Mouse (Mus musculus) hematopoietic stem cell, adult 5-6 weeks (primary cell): Measurements from ENCODE around the gene Hspb11. TPM values are rescaled to one million over a fixed set of nuclear protein-coding genes. Genes with fewer than 3 reads are reported as not detected.

Experiments
- ATAC-seq, 2 experiments: fragments of 125-278 bp in 1 of 2; replicated peaks in 1 of 2; 2 replicates each; pipeline ENCODE4 v1.8.0; 2016 to 2017; ENCODE audit warnings: inconsistent platforms in 2 of 2, mild to moderate bottlenecking in 2 of 2, moderate number of reproducible peaks in 2 of 2, low read depth in 1 of 2, moderate TSS enrichment in 1 of 2; ENCODE audit not compliant: low FRiP score in 2 of 2, poor library complexity in 2 of 2, severe bottlenecking in 2 of 2, insufficient read depth in 1 of 2, low TSS enrichment in 1 of 2
- total RNA-seq: library from RNA; stranded (forward); fragments of 172-1452, 232-1000 nt; gene quantifications from 2 replicates; pipeline ENCODE4 v1.2.3, GENCODE M21; 2017

Gene Hspb11
- total RNA-seq, 1 experiment from 2014 or later: 27.2 TPM

GRCm38 (mm10) chr4:107298071-107298606 lies 44.7 kb downstream of the Hspb11 start:
- no peak for ATAC-seq

DNA sequence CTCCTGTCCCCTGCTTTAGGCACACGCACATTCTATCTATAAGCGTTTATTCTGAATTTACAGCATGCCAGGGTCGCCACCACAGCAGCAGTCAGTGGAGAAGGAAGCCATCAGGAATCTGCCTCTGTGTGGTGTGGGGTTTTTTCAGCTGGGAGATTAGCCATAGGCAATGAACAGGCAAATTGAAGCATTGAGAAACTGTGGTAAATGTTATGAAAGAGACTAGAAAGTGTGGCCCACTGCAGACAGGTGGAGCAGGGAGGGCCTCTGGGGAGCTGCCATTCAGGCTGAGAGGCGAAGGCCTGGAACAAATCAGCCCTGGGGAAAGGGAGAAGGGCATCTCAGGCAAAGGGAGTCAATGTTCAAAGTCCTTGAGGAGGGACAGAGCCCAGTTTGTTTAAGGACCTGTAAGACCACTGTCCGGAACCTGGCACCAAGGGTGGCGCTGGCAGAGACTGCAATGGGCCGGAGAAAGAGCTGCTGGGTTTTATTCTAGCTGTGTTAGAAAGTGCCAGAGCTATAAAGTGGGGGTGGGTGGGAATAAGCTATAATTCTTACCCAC lies 46.5 kb downstream of the Hspb11 start:
- peak in 1 of 2 experiments; percentile 47; a peak in 1 of 4 replicates for ATAC-seq

DNA sequence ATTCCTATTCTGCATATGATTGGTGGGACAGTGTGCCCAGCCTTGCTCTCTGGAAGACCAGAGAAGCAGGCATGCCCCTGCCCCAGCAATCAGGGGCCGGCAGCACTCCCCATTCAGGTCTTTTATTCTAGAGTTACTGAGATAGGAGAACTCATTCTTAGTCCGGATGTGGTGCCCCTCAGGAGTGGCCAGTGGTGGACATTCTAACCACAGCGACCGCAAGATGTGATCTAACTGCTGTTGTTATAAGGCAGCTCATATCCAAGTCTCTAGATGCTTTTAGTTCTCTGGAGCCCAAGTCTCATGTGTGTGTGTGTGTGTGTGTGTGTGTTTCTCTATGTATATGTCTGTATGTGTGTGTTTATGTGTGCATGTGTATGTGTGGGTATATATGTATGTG lies 47.0 kb downstream of the Hspb11 start:
- ATAC-seq: no peak; a peak in 1 of 4 replicates

- no peak for ATAC-seq
Observed at GRCm38 (mm10) chr4:107300902-107301555, 47.6 kb downstream of the Hspb11 start.

GRCm38 (mm10) chr4:107302221-107302620 lies 48.8 kb downstream of the Hspb11 start:
- ATAC-seq: no peak

GRCm38 (mm10) chr4:107302832-107303231 lies 49.4 kb downstream of the Hspb11 start:
- peak; percentile 71 to 74 for ATAC-seq

DNA sequence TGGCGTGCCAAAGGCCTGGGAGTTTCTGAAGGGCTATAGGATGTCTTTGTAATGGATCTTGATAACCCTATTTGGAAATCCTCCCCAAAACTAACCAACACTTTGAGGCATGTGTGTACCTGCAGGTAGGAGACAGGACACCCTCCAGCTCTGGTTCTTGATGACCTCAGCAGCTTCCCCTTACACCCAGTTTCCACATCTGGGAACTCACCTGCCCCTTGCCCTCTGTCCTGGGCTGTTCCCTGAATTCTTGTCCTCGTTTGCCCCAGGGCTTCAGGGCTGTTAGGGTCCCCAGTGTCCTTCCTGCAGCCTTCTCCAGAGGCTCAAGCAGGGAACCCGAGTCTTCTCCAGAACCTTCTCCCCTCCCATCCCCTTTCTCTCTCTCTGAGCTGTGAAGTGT lies 50.1 kb downstream of the Hspb11 start:
- no peak for ATAC-seq

DNA sequence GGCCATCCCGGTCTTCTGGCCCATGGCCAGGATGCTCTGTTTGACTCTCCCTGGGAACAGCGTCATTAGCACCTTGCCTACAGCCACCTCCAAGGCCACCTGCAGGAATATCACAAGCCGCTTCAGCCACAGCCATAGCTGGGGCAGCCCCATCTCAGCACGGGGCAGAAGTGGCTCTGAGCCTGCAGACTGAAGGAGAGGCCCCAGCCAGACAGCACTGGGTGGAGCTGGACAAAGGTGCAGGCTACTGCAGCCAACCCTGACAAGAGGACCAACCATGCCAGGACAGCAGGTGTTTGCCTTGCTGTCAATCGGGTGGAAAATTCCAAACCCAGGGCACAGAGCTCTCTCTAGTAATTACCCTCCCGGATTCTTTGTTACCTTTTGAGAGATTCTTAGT lies 53.6 kb downstream of the Hspb11 start, which contains the start of gene Dio1:
Gene Dio1, minus strand, starts transcription at position 204 of the 400 bp plus-strand sequence.
- ATAC-seq: no peak

- ATAC-seq: peak; percentile 95 to 97
Observed at GRCm38 (mm10) chr4:107313690-107314478, 60.5 kb downstream of the Hspb11 start, which contains the start of gene Yipf1. Yipf1 (plus strand) TSS chr4:107314363.

GRCm38 (mm10) chr4:107314479-107314805 lies 61.0 kb downstream of the Hspb11 start:
- ATAC-seq: peak in 1 of 2 experiments; percentile 19; a peak in 2 of 4 replicates

DNA sequence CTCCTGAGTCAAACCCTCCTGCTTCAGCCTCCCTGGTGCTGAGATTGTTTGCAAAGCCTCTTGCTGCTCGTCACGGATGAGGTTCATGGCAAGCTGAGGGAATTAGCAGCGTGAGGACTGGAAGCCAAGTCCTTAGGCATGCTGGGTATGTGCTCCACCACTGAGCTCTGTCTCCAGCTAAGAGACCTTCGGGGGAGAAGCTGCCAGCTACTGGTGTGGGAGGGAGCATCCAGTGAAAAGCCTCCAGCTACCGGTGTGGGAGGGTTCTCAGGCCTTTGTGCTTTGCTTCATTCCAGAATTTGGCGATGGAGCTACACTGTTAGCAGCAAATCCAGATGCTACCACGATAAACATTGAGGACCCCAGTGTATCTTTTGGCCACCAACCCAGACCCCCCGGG lies 65.3 kb downstream of the Hspb11 start:
- no peak for ATAC-seq

- ATAC-seq: no peak
Observed at GRCm38 (mm10) chr4:107321041-107321440, 67.6 kb downstream of the Hspb11 start.

GRCm38 (mm10) chr4:107323113-107323512 lies 69.7 kb downstream of the Hspb11 start:
- ATAC-seq: no peak

- ATAC-seq: no peak
Observed at GRCm38 (mm10) chr4:107328530-107328929, 75.1 kb downstream of the Hspb11 start.

Other genes with a start within 250 kb of the Hspb11 start
- gene Mrpl37, start 186.7 kb upstream of the Hspb11 start, total RNA-seq: 36.6 and 39.7 TPM in 2 replicates
- 5.4 and 6.2 TPM in 2 replicates for gene Cyb5rl, start 186.6 kb upstream of the Hspb11 start, total RNA-seq
- not detected in 2 replicates for gene Cdcp2, start 156.7 kb upstream of the Hspb11 start, total RNA-seq
- gene Tmem59, start 75.2 kb upstream of the Hspb11 start, total RNA-seq: 165 and 184 TPM in 2 replicates
- gene Tceanc2, start 74.5 kb upstream of the Hspb11 start, total RNA-seq: 15.3 and 271 TPM in 2 replicates
- gene Ldlrad1, start 44.4 kb upstream of the Hspb11 start, total RNA-seq: 1.1 TPM in 1 of 2 replicates, not detected in the other
- 9.1 and 11.2 TPM in 2 replicates for gene Lrrc42, start 61 bp upstream of the Hspb11 start, total RNA-seq
- gene Dio1, start 53.6 kb downstream of the Hspb11 start, total RNA-seq: not detected in 2 replicates
- gene Yipf1, start 60.8 kb downstream of the Hspb11 start, total RNA-seq: 33.2 and 39.1 TPM in 2 replicates
- 33.0 and 45.3 TPM in 2 replicates for gene Ndc1, start 114.2 kb downstream of the Hspb11 start, total RNA-seq
- gene Glis1, start 181.0 kb downstream of the Hspb11 start, total RNA-seq: not detected in 2 replicates